Mouse (Mus musculus) heart, adult 2 months (tissue): Measurements from ENCODE around the gene Sys1.

Experiments used
- CTCF ChIP-seq: fragments of 200-600 bp; IDR thresholded peaks from 2 replicates; pipeline ENCODE4 v1.8.1; 2022; ENCODE audit warnings: antibody characterized with exemption, mild to moderate bottlenecking, moderate library complexity
- POLR2A ChIP-seq: fragments of 200-500 bp; IDR thresholded peaks from 2 replicates; pipeline ENCODE4 v1.6.1; 2011; ENCODE audit warnings: mild to moderate bottlenecking, low read depth, low read length, control low read depth; ENCODE audit not compliant: insufficient read depth

DNA sequence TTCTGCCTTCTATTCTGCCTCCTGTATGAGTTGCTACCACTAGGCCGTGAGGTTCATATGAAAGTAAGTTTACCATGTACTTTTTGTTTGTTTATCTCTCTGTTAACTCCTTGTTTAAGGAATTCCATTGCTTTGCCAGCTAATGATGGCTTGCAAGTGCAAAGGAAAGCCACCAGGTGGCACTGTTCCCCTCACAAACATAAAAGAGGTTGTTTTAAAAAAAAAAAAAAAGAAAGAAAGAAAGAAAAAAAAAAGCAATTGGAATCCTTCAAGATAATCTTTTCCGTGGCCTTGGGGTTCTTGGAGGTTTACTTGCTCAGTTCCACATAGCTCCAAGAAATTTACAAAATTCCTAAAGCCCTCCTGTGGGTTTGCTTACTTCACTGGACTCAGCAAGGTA lies 39.6 kb upstream of the Sys1 start:
- peak; percentile 94 for TF ChIP-seq CTCF
- TF ChIP-seq POLR2A: no peak
